8 mouse cellular contexts compared by ENCODE assay signal in genomic region chr17:45812289-45812955, GRCm38 (mm10).
DNase-seq lines count a peak whose midpoint lies in the region; ATAC-seq lines count a peak whose summit lies in the region.

No protein-coding gene starts in this region.

- no peaks in the 10 kb centered on the region for H3K36me3 ChIP-seq in hindbrain, embryonic 16.5 days (ENCODE audit: control insufficient read depth, insufficient read depth, low read length)
- H3K36me3 ChIP-seq in hindbrain, embryonic 14.5 days (replicated peaks; ENCODE audit: control insufficient read depth, insufficient read depth) = no peaks in the 10 kb centered on the region
- no peaks in the 10 kb centered on the region for H3K36me3 ChIP-seq in midbrain, embryonic 14.5 days (ENCODE audit: control insufficient read depth, insufficient read depth, low read length)

- peaks cover 1% of the 10 kb centered on the region; the same call in 1 of the 2 replicates for H3K4me1 ChIP-seq in hindbrain, embryonic 16.5 days (ENCODE audit: control insufficient read depth, insufficient read depth, low read depth, low read length)
- H3K4me1 ChIP-seq in hindbrain, embryonic 14.5 days (replicated peaks; ENCODE audit: control insufficient read depth, insufficient read depth, low read length) = 0 out of 2 replicates have a peak, but pooled peaks cover 2% of the 10 kb centered on the region
- H3K4me1 ChIP-seq in midbrain, embryonic 14.5 days (ENCODE audit: control insufficient read depth, insufficient read depth, low read length) = no peaks in the 10 kb centered on the region

- no peak overlapping the region for H3K4me3 ChIP-seq in hindbrain, embryonic 16.5 days (ENCODE audit: low read length)
- no peak overlapping the region for H3K4me3 ChIP-seq in hindbrain, embryonic 14.5 days (replicated peaks; ENCODE audit: low read length)
- no peak overlapping the region for H3K4me3 ChIP-seq in midbrain, embryonic 14.5 days (replicated peaks; ENCODE audit: low read depth, low read length)

- no peaks in the 10 kb centered on the region for H3K27me3 ChIP-seq in hindbrain, embryonic 16.5 days (replicated peaks; ENCODE audit: control insufficient read depth, insufficient read depth, low read length)
- no peaks in the 10 kb centered on the region for H3K27me3 ChIP-seq in hindbrain, embryonic 14.5 days (ENCODE audit: control insufficient read depth, insufficient read depth, low read length)
- H3K27me3 ChIP-seq in midbrain, embryonic 14.5 days (ENCODE audit: control insufficient read depth, insufficient read depth, low read length) = no peaks in the 10 kb centered on the region

- 81% methylated on average over 9 of the region's 9 CpGs for WGBS in hindbrain, embryonic 16.5 days
- 79% methylated on average over 9 of the region's 9 CpGs for WGBS in hindbrain, embryonic 14.5 days
- 87% methylated on average over 9 of the region's 9 CpGs for WGBS in midbrain, embryonic 14.5 days

- H3K9ac ChIP-seq in hindbrain, embryonic 16.5 days (ENCODE audit: low read depth, low read length) = no peak overlapping the region
- H3K9ac ChIP-seq in hindbrain, embryonic 14.5 days = no peak overlapping the region
- no peak overlapping the region for H3K9ac ChIP-seq in midbrain, embryonic 14.5 days (replicated peaks; ENCODE audit: low read length)

- no peak for DNase-seq in hindbrain, embryonic 14.5 days (ENCODE audit: low spot score)
- DNase-seq in cerebellum, adult 8-10 months = peak; percentile 54
- DNase-seq in heart, adult 8-10 months (ENCODE audit: low spot score) = peak; percentile 82
- DNase-seq in kidney, postnatal 14 days = peak; percentile 81
- no peak for DNase-seq in layer of hippocampus, adult 8-10 months (ENCODE audit: low spot score in 2 of 2)
- no peak for DNase-seq in midbrain, embryonic 14.5 days

- ATAC-seq in hindbrain, embryonic 16.5 days = 0 out of 2 replicates have a peak, but pooled peaks have one; percentile 13
- ATAC-seq in hindbrain, embryonic 14.5 days (ENCODE audit: low FRiP score) = no peak
- no peak for ATAC-seq in midbrain, embryonic 14.5 days (ENCODE audit: low FRiP score, low TSS enrichment)
- ATAC-seq in monocyte, adult 5-6 weeks (replicated peaks; ENCODE audit: insufficient number of reproducible peaks, low FRiP score, low TSS enrichment, poor library complexity, severe bottlenecking) = no peak

- no peaks in the 10 kb centered on the region for H3K9me3 ChIP-seq in hindbrain, embryonic 16.5 days (ENCODE audit: control insufficient read depth, low read length)
- no peaks in the 10 kb centered on the region for H3K9me3 ChIP-seq in hindbrain, embryonic 14.5 days (ENCODE audit: control insufficient read depth, low read length)
- no peaks in the 10 kb centered on the region for H3K9me3 ChIP-seq in midbrain, embryonic 14.5 days (ENCODE audit: control insufficient read depth, low read length)

- no peak overlapping the region for H3K4me2 ChIP-seq in hindbrain, embryonic 16.5 days (ENCODE audit: low read length)
- no peak overlapping the region for H3K4me2 ChIP-seq in hindbrain, embryonic 14.5 days (replicated peaks)
- no peak overlapping the region for H3K4me2 ChIP-seq in midbrain, embryonic 14.5 days (ENCODE audit: low read length)

- H3K27ac ChIP-seq in hindbrain, embryonic 16.5 days (ENCODE audit: low read depth, low read length) = no peak overlapping the region
- no peak overlapping the region for H3K27ac ChIP-seq in hindbrain, embryonic 14.5 days
- no peak overlapping the region for H3K27ac ChIP-seq in midbrain, embryonic 14.5 days (replicated peaks; ENCODE audit: low read depth, low read length)

Comparison
In these comparisons a context has a peak if more than half of its experiments do, and no peak if none do; other contexts are left out.
1. DNase-seq: peak in cerebellum, adult 8-10 months (single experiment), heart, adult 8-10 months (single experiment) and kidney, postnatal 14 days (single experiment); none in hindbrain, embryonic 14.5 days (single experiment), layer of hippocampus, adult 8-10 months (0 of 2) and midbrain, embryonic 14.5 days (single experiment).